Mouse (Mus musculus) heart, adult 2 months (tissue): ENCODE measurements around the gene Gfra1. TPM values are rescaled to one million over a fixed set of nuclear protein-coding genes. Genes with fewer than 3 reads are reported as not detected.

Source experiments
- DNase-seq, 2 experiments: peaks; one replicate each; pipeline ENCODE4 v3.0.0; 2021
- H3K27ac ChIP-seq: fragments of 200-600 bp; 2 replicates; pipeline ENCODE4 v1.8.1; 2022
- H3K27me3 ChIP-seq: fragments of 200-500 bp; 2 replicates; pipeline ENCODE4 v1.6.1; 2012; ENCODE audit warnings: mild to moderate bottlenecking, low read length, inconsistent platforms, mixed read lengths; ENCODE audit not compliant: control insufficient read depth, insufficient read depth
- H3K36me3 ChIP-seq: fragments of 200-500 bp; 2 replicates; pipeline ENCODE4 v1.6.1; 2012; ENCODE audit warnings: low read length, inconsistent platforms; ENCODE audit not compliant: control insufficient read depth, insufficient read depth
- H3K4me1 ChIP-seq: fragments of 200-500 bp; 2 replicates; pipeline ENCODE4 v1.6.1; 2011; ENCODE audit warnings: low read length; ENCODE audit not compliant: control insufficient read depth, insufficient read depth
- H3K4me3 ChIP-seq: fragments of 200-600 bp; 2 replicates; pipeline ENCODE4 v1.8.1; 2022
- H3K79me2 ChIP-seq: fragments of 200-500 bp; replicated peaks from 2 replicates; pipeline ENCODE4 v1.6.1; 2012; ENCODE audit warnings: mild to moderate bottlenecking, inconsistent platforms, low read length, moderate library complexity, mixed read lengths; ENCODE audit not compliant: control insufficient read depth, insufficient read depth
- H3K9ac ChIP-seq: fragments of 200-500 bp; 2 replicates; pipeline ENCODE4 v1.6.1; 2012; ENCODE audit warnings: low read depth, mild to moderate bottlenecking, control low read depth, inconsistent platforms, low read length, mixed read lengths
- CTCF ChIP-seq: fragments of 200-600 bp; IDR thresholded peaks from 2 replicates; pipeline ENCODE4 v1.8.1; 2022; ENCODE audit warnings: antibody characterized with exemption, mild to moderate bottlenecking, moderate library complexity
- EP300 ChIP-seq: fragments of 200-500 bp; IDR thresholded peaks from 2 replicates; pipeline ENCODE4 v1.6.1; 2011; ENCODE audit warnings: low read depth, low read length, control low read depth; ENCODE audit not compliant: insufficient read depth
- POLR2A ChIP-seq: fragments of 200-500 bp; IDR thresholded peaks from 2 replicates; pipeline ENCODE4 v1.6.1; 2011; ENCODE audit warnings: mild to moderate bottlenecking, low read depth, low read length, control low read depth; ENCODE audit not compliant: insufficient read depth
- WGBS: fragments of 180-500 bp; shearing (Covaris S2); methylation state at CpG from one replicate; pipeline ENCODE4 v1.1.7; 2018; 5-methylcytosine and 5-hydroxymethylcytosine counted together
- intact Hi-C: fragments of 180-260 bp; cut with DNase I; formaldehyde crosslinking; loops from one replicate; pipeline ENCODE4 v1.15.1; 2025
- polyA plus RNA-seq: library from polyadenylated mRNA; depleted of rRNA; stranded (reverse); fragments of >200 nt; gene quantifications from 2 replicates; pipeline ENCODE4 v1.2.3, GENCODE M21; 2012
- total RNA-seq, 2 experiments: library from RNA; stranded (reverse); gene quantifications; 2 replicates each; pipeline ENCODE4 v1.2.3; 2021

Gene Gfra1
- total and polyA plus RNA-seq, 3 experiments = 2.3 to 5.4 (median 4.1) TPM

DNA sequence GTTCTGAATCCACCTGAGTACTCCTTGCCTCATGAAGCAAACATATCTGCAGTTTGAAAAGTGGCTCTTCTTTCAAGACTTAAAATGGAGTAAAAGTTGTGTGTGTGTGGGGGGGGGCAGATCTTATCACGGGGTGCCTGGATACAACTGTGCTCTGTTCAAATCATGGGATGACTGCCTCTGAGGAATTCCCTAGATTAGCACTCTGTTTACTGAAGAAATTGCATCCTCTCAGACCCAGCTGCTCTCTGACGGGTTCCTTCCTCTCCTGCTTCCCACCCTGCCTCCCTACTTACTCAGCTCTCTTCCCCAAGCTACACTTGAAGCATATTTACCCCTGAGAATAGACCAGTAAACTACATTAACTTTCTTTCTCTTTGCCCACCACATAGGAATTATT lies 87.2 kb downstream of the Gfra1 start:
- intact Hi-C loops = no loop called here
- WGBS = 35% methylated on average over 2 of the region's 2 CpGs
- H3K9ac ChIP-seq = no peak overlapping the region
- no peak overlapping the region for H3K4me3 ChIP-seq
- no peaks in the 10 kb centered on the region for H3K27me3 ChIP-seq
- peaks cover 1% of the 10 kb centered on the region; the same call in 1 of the 2 replicates for H3K4me1 ChIP-seq
- H3K79me2 ChIP-seq = no peaks in the 10 kb centered on the region
- H3K27ac ChIP-seq = no peak overlapping the region
- DNase-seq = no peak
- no peaks in the 10 kb centered on the region for H3K36me3 ChIP-seq
- TF ChIP-seq POLR2A (no peak), EP300 (no peak), CTCF (no peak)

DNA sequence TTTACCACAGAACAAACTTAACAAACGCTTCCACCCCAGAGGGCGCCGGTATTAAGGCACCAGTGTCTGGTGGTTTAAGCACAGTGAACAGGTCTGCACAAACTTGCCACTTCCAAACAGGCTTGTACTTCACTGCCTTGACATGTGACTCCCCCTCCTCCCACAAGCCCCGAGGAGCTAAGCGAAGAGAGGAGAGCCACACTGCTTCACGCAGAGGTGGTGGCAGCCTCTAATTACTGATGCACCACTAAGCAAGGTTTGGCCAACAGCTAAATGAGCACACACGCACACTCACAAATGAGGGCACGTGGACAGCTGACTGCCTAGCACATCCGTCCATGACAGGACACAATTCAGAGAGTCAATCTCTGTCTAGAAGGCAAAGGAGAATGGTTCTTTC lies 91.0 kb downstream of the Gfra1 start:
- H3K27ac ChIP-seq = no peak overlapping the region
- H3K36me3 ChIP-seq = no peaks in the 10 kb centered on the region
- H3K4me1 ChIP-seq = no peaks in the 10 kb centered on the region
- no peak overlapping the region for H3K9ac ChIP-seq
- 76% methylated on average over 9 of the region's 9 CpGs for WGBS
- no peaks in the 10 kb centered on the region for H3K27me3 ChIP-seq
- H3K79me2 ChIP-seq = no peaks in the 10 kb centered on the region
- DNase-seq = no peak
- H3K4me3 ChIP-seq = no peak overlapping the region
- intact Hi-C loops = no loop called here
- TF ChIP-seq POLR2A = no peak
- TF ChIP-seq CTCF = no peak
- no peak for TF ChIP-seq EP300

DNA sequence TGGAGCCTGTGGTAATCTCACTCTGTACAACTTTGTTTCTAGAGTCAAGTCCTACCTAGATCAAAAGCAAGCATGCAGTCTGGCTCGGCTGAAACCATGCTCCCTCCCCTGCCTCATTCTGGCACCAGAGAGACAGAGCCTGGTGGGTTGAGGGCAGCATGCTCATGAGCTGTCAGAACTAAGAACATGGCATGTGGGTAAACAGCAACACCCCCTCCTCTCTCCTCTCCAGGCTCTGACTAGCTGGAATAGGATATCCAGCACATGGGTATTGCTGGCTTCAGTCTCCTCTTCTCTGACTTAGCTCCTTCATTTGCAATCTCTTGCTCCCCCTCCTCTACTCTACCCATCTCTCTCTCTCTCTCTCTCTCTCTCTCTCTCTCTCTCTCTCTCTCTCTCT lies 94.7 kb downstream of the Gfra1 start:
- Histone ChIP-seq H3K36me3 (no peaks in the 10 kb centered on the region), H3K79me2 (no peaks in the 10 kb centered on the region), H3K4me3 (no peak overlapping the region), H3K27ac (no peak overlapping the region), H3K27me3 (no peaks in the 10 kb centered on the region), H3K4me1 (no peaks in the 10 kb centered on the region), H3K9ac (no peak overlapping the region)
- no peak for TF ChIP-seq CTCF
- no peak for TF ChIP-seq POLR2A
- TF ChIP-seq EP300 = no peak
- DNase-seq = no peak
- intact Hi-C loops = no loop called here
- 48% methylated on average over 1 of the region's 1 CpGs for WGBS

DNA sequence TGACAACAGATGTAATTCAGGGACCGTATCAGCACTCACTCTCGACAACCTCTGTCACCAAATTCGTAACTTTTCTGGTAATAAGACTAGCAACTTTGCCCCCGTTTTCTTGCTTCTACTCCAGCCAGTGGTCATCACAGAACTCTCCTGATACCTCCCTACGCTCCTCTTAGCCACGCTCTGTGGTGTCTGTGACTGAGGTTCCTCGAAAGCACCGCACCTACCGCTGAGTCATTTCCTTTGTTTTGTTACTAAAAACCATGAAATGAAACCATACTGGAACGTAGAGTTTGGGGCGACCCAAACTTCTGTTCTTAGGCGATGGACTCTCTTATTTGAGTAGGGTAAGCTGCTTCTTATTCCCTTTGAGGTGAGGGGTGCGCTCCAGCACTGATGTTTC lies 97.6 kb downstream of the Gfra1 start:
- H3K9ac ChIP-seq = no peak overlapping the region
- H3K27me3 ChIP-seq = no peaks in the 10 kb centered on the region
- H3K36me3 ChIP-seq = no peaks in the 10 kb centered on the region
- no peak for DNase-seq
- H3K27ac ChIP-seq = no peak overlapping the region
- no peak overlapping the region for H3K4me3 ChIP-seq
- WGBS = 75% methylated on average over 13 of the region's 13 CpGs
- intact Hi-C loops = no loop called here
- no peaks in the 10 kb centered on the region for H3K79me2 ChIP-seq
- H3K4me1 ChIP-seq = no peaks in the 10 kb centered on the region
- no peak for TF ChIP-seq EP300
- no peak for TF ChIP-seq CTCF
- no peak for TF ChIP-seq POLR2A

- Histone ChIP-seq H3K4me3 (no peak overlapping the region), H3K79me2 (no peaks in the 10 kb centered on the region), H3K27me3 (no peaks in the 10 kb centered on the region), H3K4me1 (no peaks in the 10 kb centered on the region), H3K36me3 (no peaks in the 10 kb centered on the region), H3K9ac (no peak overlapping the region), H3K27ac (no peak overlapping the region)
- TF ChIP-seq POLR2A (no peak), CTCF (no peak), EP300 (no peak)
- intact Hi-C loops = no loop called here
- WGBS = 38% methylated on average over 2 of the region's 2 CpGs
- DNase-seq = no peak
Observed at GRCm38 (mm10) chr19:58353953-58354352, 101.8 kb downstream of the Gfra1 start.

DNA sequence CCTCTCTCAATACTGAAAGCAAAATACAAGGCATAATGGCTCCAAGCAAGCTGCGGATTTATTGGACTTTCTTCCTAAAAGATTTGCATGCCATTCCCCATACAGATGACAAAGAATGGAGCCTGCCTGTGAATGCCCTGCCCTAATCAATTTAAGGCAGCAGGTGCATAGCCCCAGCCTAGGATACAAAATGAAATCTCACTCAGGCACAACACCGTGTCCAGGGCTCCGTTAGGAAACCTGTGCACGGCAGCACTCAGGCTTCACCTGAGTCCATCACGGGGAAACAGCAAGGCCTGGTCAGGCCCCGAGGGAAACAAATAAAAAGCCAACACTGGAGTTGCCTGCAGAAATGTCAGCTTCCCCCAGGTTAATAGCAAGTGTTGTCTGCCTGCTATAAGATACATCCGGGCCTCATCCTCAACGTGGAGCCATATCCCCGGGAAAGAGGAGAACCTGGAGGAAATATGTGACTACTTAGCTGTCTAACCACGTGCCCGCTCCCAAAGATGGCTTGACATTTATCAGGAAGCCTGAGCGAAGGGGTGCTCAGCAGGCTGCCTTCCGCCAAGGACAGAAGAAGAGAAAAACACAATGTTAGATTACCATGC lies 102.3 kb downstream of the Gfra1 start:
- WGBS = 82% methylated on average over 13 of the region's 13 CpGs
- no peaks in the 10 kb centered on the region for H3K27me3 ChIP-seq
- H3K27ac ChIP-seq = no peak overlapping the region
- no peak for DNase-seq
- H3K79me2 ChIP-seq = no peaks in the 10 kb centered on the region
- no peaks in the 10 kb centered on the region for H3K36me3 ChIP-seq
- TF ChIP-seq POLR2A (no peak), EP300 (no peak)
- no peaks in the 10 kb centered on the region for H3K4me1 ChIP-seq
- intact Hi-C loops = no loop called here
- no peak overlapping the region for H3K9ac ChIP-seq
- no peak overlapping the region for H3K4me3 ChIP-seq
